ENCODE assay signal across 9 mouse cellular contexts in genomic region chr5:35104183-35104959, GRCm38 (mm10). TPM values are rescaled to one million over a fixed set of nuclear protein-coding genes. Genes with fewer than 3 reads are reported as not detected.
A peak's percentile ranks its signal among the peaks of the same experiment; 100 is the strongest.
DNase-seq lines count a peak whose midpoint lies in the region; ATAC-seq and TF ChIP-seq lines count a peak whose summit lies in the region.
"Had no signal": no experiment of that assay in that cellular context is flagged by ENCODE, and none has a peak within 500 bp of the region (broad histone marks: within the 10 kb centered on the region; RNA-seq: fewer than 3 reads in every experiment).

No protein-coding gene starts in this region.

- peak overlapping the region; percentile 80 for H3K4me2 ChIP-seq in liver, embryonic 15.5 days

- DNase-seq in ES-CJ7 (ENCODE audit: low read depth, low spot score), result peak; percentile 94
- peak; percentile 14 for DNase-seq in induced T-regulatory cell, adult 2 months (ENCODE audit: low read depth)
- DNase-seq in frontal cortex, postnatal 25 days (ENCODE audit: low spot score in 2 of 2), result no peak
- DNase-seq in MN1 (ENCODE audit: low spot score), result no peak
- DNase-seq in embryo, embryonic 11 days, result no peak

- no peak for TF ChIP-seq POLR2A in bone marrow macrophage, adult 2 months (IDR thresholded peaks at IDR 0.05; ENCODE audit: borderline replicate concordance, low read depth, low read length)

- H3K4me1 ChIP-seq in bone marrow macrophage, adult 2 months (ENCODE audit: control insufficient read depth, insufficient read depth, low read length), result peaks cover 38% of the 10 kb centered on the region
- peaks cover 38% of the 10 kb centered on the region for H3K4me1 ChIP-seq in liver, embryonic 15.5 days (replicated peaks)

- ATAC-seq in liver, embryonic 15.5 days (ENCODE audit: insufficient read depth), result no peak
- no peak for ATAC-seq in megakaryocyte-erythroid progenitor cell, adult 5-6 weeks (replicated peaks; ENCODE audit: low FRiP score, low TSS enrichment, poor library complexity, severe bottlenecking)

- H3K27ac ChIP-seq in bone marrow macrophage, adult 2 months (ENCODE audit: insufficient read depth, low read depth, low read length), result no peak overlapping the region
- peak overlapping the region; percentile 61 for H3K27ac ChIP-seq in liver, embryonic 15.5 days (replicated peaks)

- peak overlapping the region; percentile 81 for H3K4me3 ChIP-seq in bone marrow macrophage, adult 2 months (ENCODE audit: insufficient read depth, low read length)
- H3K4me3 ChIP-seq in liver, embryonic 15.5 days (replicated peaks), result peak overlapping the region; percentile 69

- H3K27me3 ChIP-seq in liver, embryonic 15.5 days, result peaks cover 11% of the 10 kb centered on the region

- peak overlapping the region; percentile 66 for H3K9ac ChIP-seq in liver, embryonic 15.5 days

- no peak for TF ChIP-seq CTCF in bone marrow macrophage, adult 2 months (IDR thresholded peaks at IDR 0.05; ENCODE audit: low read depth, low read length)

- no peaks in the 10 kb centered on the region for H3K9me3 ChIP-seq in liver, embryonic 15.5 days (replicated peaks)

- WGBS in liver, embryonic 15.5 days (ENCODE audit: insufficient replicate concordance), result 64% methylated on average over 8 of the region's 8 CpGs

- H3K36me3 ChIP-seq in liver, embryonic 15.5 days (replicated peaks), result peaks cover 33% of the 10 kb centered on the region

RNA-seq across cellular contexts. Expression of gene Lrpap1, which starts 1.2 kb away (rescaled TPM):
- 105 and 109 TPM in 2 replicates for polyA plus RNA-seq in bone marrow macrophage, adult 2 months (2012; ENCODE audit: insufficient read depth, insufficient read length, missing spikeins)
- 77.9 and 82.8 TPM in 2 replicates for polyA plus RNA-seq in liver, embryonic 15.5 days (2015; fragmentation: Nextera tagmentation; extraction: Ambion mirVana)
- 22.9 and 26.7 TPM in 2 replicates for total RNA-seq in megakaryocyte-erythroid progenitor cell, adult 5-6 weeks (2014; fragmentation: Nextera tagmentation)
- 42.8 and 51.0 TPM in 2 replicates for total RNA-seq in megakaryocyte-erythroid progenitor cell, adult 5-6 weeks (2017)

RNA-seq across cellular contexts. Expression of gene Dok7, which starts 47.8 kb away (rescaled TPM):
- not detected in 2 replicates for polyA plus RNA-seq in bone marrow macrophage, adult 2 months (2012; ENCODE audit: insufficient read depth, insufficient read length, missing spikeins)
- 0.15 and 0.22 TPM in 2 replicates for polyA plus RNA-seq in liver, embryonic 15.5 days (2015; fragmentation: Nextera tagmentation; extraction: Ambion mirVana)
- total RNA-seq in megakaryocyte-erythroid progenitor cell, adult 5-6 weeks (2014; fragmentation: Nextera tagmentation), result not detected in 2 replicates
- total RNA-seq in megakaryocyte-erythroid progenitor cell, adult 5-6 weeks (2017), result not detected in 2 replicates
- total RNA-seq: common myeloid progenitor, adult 5-6 weeks had no signal

Comparison
In these comparisons a context has a peak if more than half of its experiments do, and no peak if none do; other contexts are left out.
1. DNase-seq: peak in ES-CJ7 (single experiment) and induced T-regulatory cell, adult 2 months (single experiment); none in frontal cortex, postnatal 25 days (0 of 2), MN1 (single experiment) and embryo, embryonic 11 days (single experiment).